Mouse (Mus musculus) kidney, embryonic 14.5 days (tissue): Measurements from ENCODE around the gene Bbip1. TPM values are rescaled to one million over a fixed set of nuclear protein-coding genes. Genes with fewer than 3 reads are reported as not detected.

Source experiments
- ATAC-seq: fragments of 200-750 bp; cut with Nextera tagmentation; 2 replicates; pipeline ENCODE4 v1.8.0; 2017; ENCODE audit warnings: moderate number of reproducible peaks, mild to moderate bottlenecking, moderate TSS enrichment, moderate library complexity; ENCODE audit not compliant: low FRiP score, low TSS enrichment
- H3K27ac ChIP-seq: fragments of 300-500 bp; sonication (generic); 2 replicates; pipeline ENCODE4 v1.5.1; 2014; ENCODE audit warnings: low read depth, mild to moderate bottlenecking, low read length, moderate library complexity, mixed read lengths
- H3K27me3 ChIP-seq: fragments of 300-500 bp; sonication (generic); 2 replicates; pipeline ENCODE4 v1.6.1; 2014; ENCODE audit warnings: mild to moderate bottlenecking, low read length; ENCODE audit not compliant: control insufficient read depth, insufficient read depth
- H3K36me3 ChIP-seq: fragments of 300-500 bp; sonication (generic); 2 replicates; pipeline ENCODE4 v1.6.1; 2014; ENCODE audit warnings: low read length, mixed read lengths; ENCODE audit not compliant: control insufficient read depth, insufficient read depth
- H3K4me1 ChIP-seq: fragments of 300-500 bp; sonication (generic); 2 replicates; pipeline ENCODE4 v1.6.1; 2014; ENCODE audit warnings: low read length, mixed read lengths; ENCODE audit not compliant: control insufficient read depth, insufficient read depth
- H3K4me2 ChIP-seq: fragments of 300-500 bp; sonication (generic); replicated peaks from 2 replicates; pipeline ENCODE4 v1.6.1; 2014; ENCODE audit warnings: low read depth, mild to moderate bottlenecking, low read length
- H3K4me3 ChIP-seq: fragments of 300-500 bp; sonication (generic); 2 replicates; pipeline ENCODE4 v1.5.1; 2014; ENCODE audit warnings: mild to moderate bottlenecking, low read length
- H3K9ac ChIP-seq: fragments of 300-500 bp; sonication (generic); 2 replicates; pipeline ENCODE4 v1.6.1; 2014; ENCODE audit warnings: low read depth, mild to moderate bottlenecking, low read length, moderate library complexity
- H3K9me3 ChIP-seq: fragments of 300-500 bp; sonication (generic); 2 replicates; pipeline ENCODE4 v1.6.1; 2016; ENCODE audit warnings: low read length; ENCODE audit not compliant: control insufficient read depth
- WGBS: fragments of 180-500 bp; shearing (Covaris S2); extraction: QIAGEN DNeasy Blood & Tissue Kit; methylation state at CpG from one replicate; pipeline ENCODE4 v1.1.7; 2014; 5-methylcytosine and 5-hydroxymethylcytosine counted together
- polyA plus RNA-seq: library from polyadenylated mRNA; unstranded; fragments of >200 nt; fragmentation: Nextera tagmentation; extraction: Ambion mirVana; gene quantifications from 2 replicates; pipeline ENCODE4 v1.2.1, GENCODE M21; 2014

The Bbip1 gene
- polyA plus RNA-seq, 1 experiment from 2014 or later, result 96.8 TPM

DNA sequence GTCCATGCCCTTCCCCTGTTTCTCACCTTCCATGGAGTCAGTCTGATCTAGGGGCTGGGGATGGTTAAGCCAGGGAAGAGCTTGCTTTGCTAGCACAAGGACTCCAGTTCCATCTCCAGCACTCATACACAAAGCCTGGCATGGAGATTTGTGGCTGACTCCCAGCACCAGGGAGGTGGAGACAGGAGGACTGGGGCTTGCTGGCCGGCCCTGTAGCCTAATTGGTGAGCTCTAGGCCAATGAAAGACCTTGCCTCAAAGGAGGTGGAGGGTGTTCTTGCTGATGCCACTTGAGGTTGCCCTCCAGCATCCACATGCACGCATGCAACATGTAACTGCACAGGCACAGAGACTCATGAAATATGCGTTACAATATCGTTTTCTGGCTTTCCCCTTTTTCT lies 45.9 kb downstream of the Bbip1 start:
- Histone ChIP-seq H3K4me1 (peaks cover 6% of the 10 kb centered on the region; the same call in 1 of the 2 replicates), H3K36me3 (no peaks in the 10 kb centered on the region), H3K27me3 (no peaks in the 10 kb centered on the region), H3K4me2 (no peak overlapping the region), H3K9me3 (no peaks in the 10 kb centered on the region), H3K27ac (no peak overlapping the region), H3K9ac (no peak overlapping the region), H3K4me3 (no peak overlapping the region)
- no peak for ATAC-seq
- WGBS, result 71% methylated on average over 4 of the region's 4 CpGs

DNA sequence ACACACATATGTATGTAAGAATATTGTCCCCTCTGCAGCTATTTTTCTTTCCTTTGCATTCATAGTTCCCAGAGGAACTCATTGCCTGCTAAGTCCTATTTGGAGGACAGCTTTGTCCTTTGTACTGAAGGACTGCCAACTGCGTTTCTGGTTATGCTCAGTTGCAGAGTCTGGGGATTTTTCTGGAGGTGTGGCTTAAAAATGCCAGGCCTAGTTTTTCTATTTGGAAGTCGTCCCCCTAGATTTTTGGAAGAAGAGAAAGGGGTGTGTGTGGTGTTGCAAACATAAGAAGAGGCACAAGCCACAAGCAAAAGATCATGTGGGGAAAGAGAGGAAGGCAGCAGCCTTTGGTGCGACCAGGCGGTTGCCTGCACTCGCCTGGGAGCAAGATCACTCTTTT lies 46.4 kb downstream of the Bbip1 start:
- Histone ChIP-seq H3K4me1 (peaks cover 6% of the 10 kb centered on the region; the same call in 1 of the 2 replicates), H3K4me3 (no peak overlapping the region), H3K9me3 (no peaks in the 10 kb centered on the region), H3K36me3 (no peaks in the 10 kb centered on the region), H3K4me2 (no peak overlapping the region), H3K9ac (no peak overlapping the region), H3K27me3 (no peaks in the 10 kb centered on the region), H3K27ac (no peak overlapping the region)
- 90% methylated on average over 5 of the region's 5 CpGs for WGBS
- no peak for ATAC-seq

DNA sequence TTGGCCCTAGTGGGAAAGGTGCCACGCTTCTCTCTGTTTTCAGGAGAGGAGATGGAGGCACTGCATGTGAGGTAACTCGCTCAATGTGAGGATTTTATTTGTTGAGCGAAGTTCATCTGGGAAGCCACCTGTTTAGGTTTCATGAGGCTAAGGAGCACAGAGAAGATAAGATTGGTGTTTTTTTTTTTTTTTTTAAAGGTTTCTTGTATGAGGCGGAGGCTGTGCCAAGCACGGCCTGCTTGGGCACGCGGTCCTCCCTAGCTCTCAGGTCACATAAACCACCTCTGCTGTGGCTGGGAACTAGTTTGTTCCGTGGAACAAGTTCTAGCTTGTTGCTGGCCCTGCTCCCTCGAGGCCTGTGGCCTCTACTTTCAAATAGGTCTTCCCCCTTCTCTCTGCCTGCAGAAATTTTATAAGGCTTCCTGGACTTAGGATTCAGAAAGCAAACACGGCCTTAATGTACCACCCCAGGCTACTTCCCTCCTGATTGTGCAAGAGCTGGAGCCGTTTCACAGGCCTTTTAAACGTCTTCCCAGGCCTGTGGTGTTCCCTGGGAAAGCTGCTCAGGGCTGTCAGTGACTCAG lies 49.8 kb downstream of the Bbip1 start:
- no peaks in the 10 kb centered on the region for H3K36me3 ChIP-seq
- ATAC-seq, result no peak
- H3K27me3 ChIP-seq, result no peaks in the 10 kb centered on the region
- no peak overlapping the region for H3K4me3 ChIP-seq
- H3K9me3 ChIP-seq, result no peaks in the 10 kb centered on the region
- H3K4me2 ChIP-seq, result no peak overlapping the region
- no peak overlapping the region for H3K27ac ChIP-seq
- peaks cover 12% of the 10 kb centered on the region; the same call in 1 of the 2 replicates for H3K4me1 ChIP-seq
- 70% methylated on average over 12 of the region's 12 CpGs for WGBS
- no peak overlapping the region for H3K9ac ChIP-seq

DNA sequence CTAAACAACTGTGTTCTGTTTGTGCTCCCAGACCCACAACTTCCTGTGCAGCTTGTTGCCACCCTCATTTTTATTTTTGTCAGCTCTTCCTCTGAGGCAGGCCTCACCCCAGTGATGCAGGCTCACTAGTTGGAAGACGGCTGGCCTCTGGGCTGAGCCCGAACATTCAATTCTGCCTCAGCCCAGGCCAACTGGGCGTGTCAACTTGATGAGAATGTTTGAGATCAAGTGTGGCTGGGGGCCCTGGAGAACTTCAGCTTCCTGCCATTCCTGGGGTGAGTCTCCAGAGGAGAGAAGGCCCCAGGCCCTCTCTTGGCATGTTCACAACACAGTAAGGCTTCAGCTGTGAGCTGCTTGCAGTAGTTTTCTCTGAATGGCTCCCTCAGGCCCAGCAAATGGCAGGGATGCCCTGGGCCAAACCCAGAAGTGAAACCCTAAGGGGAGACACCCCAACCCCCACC lies 50.7 kb downstream of the Bbip1 start:
- 66% methylated on average over 3 of the region's 3 CpGs for WGBS
- no peak overlapping the region for H3K4me2 ChIP-seq
- H3K9ac ChIP-seq, result no peak overlapping the region
- H3K9me3 ChIP-seq, result no peaks in the 10 kb centered on the region
- H3K4me1 ChIP-seq, result peaks cover 12% of the 10 kb centered on the region; the same call in 1 of the 2 replicates
- no peak overlapping the region for H3K4me3 ChIP-seq
- no peaks in the 10 kb centered on the region for H3K36me3 ChIP-seq
- no peaks in the 10 kb centered on the region for H3K27me3 ChIP-seq
- H3K27ac ChIP-seq, result no peak overlapping the region
- no peak for ATAC-seq

DNA sequence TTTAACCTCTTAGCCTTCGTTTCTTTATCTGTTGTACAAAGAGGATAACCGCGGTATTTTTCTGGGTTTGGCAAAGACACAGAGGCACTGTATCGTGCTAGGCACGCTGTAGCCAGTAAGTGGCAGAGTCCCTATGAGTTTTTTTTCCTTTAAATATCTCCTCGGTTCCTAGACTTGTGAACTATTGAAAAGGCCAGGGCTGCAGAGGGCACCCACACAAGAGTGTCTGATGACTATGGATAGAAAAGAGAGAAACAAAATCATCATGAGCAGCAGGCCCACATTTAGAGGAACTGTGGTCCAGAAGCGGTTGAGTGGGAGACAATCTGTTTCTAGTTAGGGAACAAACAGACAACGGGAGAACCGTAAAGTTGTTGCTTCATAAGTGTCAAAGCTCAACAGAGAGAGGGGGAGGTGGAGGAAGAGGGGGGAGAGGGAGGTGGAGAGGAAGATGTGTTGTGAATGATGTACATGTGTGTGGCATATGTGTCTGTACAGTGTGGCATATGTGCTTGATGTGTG lies 51.5 kb downstream of the Bbip1 start:
- Histone ChIP-seq H3K9ac (no peak overlapping the region), H3K36me3 (no peaks in the 10 kb centered on the region), H3K27ac (peak overlapping the region; percentile 77; the same call in 1 of the 2 replicates), H3K27me3 (no peaks in the 10 kb centered on the region), H3K4me2 (no peak overlapping the region), H3K9me3 (no peaks in the 10 kb centered on the region), H3K4me3 (no peak overlapping the region), H3K4me1 (peaks cover 12% of the 10 kb centered on the region; the same call in 1 of the 2 replicates)
- WGBS, result 59% methylated on average over 9 of the region's 9 CpGs
- no peak for ATAC-seq

DNA sequence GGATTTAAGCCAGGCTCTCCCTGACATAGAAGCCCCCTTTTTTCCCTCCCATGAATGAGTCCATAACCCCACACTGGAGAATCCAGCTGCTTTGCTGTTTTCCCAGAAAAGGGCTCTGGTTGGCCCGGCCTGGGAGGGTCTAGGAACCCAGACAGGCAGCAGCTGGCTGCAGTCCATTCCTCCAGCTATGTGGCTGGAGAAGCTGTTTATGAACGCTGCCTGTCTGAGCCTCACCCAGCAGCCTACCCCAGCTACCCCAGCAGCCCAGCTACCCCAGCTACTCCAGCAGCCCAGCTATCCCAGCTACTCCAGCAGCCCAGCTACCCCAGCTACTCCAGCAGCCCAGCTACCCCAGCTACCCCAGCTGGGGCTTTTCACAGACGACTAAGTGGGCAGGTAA lies 52.4 kb downstream of the Bbip1 start, which contains the start of gene Pdcd4:
Gene Pdcd4 (plus strand): TSS at position 171 of the 400 bp plus-strand sequence.
- Histone ChIP-seq H3K27ac (peak within 1 kb of the TSS; percentile 77), H3K27me3 (no peaks in the 10 kb centered on the region), H3K4me3 (no peak within 1 kb of the TSS), H3K9me3 (no peaks in the 10 kb centered on the region), H3K4me2 (no peak within 1 kb of the TSS), H3K4me1 (peaks cover 12% of the 10 kb centered on the region; the same call in 1 of the 2 replicates), H3K36me3 (no peaks in the 10 kb centered on the region), H3K9ac (no peak within 1 kb of the TSS)
- 47% methylated on average over 3 of the region's 3 CpGs for WGBS
- ATAC-seq, result peak; percentile 73; the same call in 1 of the 2 replicates

DNA sequence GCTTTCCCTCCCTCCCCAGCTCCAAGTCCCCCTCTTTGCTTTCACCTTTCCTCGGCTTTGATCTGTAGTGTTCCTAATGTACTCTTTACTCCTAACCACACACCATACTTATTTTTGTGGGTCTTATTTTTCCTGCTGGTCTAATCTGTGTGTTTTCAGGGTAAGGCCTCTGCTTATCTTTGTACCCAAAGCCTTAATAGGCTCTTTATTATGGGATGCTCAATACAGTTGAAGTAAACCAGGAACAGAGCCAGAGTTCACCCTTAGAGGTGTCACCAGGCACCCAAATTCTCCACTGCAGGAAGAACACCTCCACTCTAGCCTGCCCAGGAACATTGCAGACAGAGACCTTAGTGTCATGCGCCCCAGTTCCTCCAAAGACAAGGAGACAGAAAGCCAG lies 52.9 kb downstream of the Bbip1 start:
- peaks cover 12% of the 10 kb centered on the region; the same call in 1 of the 2 replicates for H3K4me1 ChIP-seq

DNA sequence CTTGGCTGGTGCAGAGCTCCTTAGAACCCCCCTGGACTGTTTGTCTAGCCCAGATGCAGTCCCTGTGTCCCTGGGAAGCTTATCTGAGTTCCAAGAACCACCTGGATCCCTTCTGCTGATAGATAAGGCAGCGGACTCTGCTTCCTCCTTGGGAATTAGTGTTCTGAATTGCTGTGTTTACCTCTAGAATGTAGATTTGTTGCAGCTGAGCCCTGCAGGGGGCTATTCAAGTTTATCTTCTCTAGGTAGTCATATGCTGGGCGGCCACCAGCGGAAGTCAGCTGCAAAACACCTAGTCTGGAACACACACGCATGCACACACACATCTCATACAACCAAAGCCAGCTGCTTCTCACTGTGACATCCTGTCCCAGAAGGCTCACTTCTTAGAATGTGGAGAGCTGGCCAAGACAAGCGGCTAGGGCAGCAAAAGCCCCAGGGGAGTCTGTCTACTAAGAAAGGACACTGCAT lies 53.6 kb downstream of the Bbip1 start:
- no peaks in the 10 kb centered on the region for H3K36me3 ChIP-seq
- H3K27ac ChIP-seq, result 0 out of 2 replicates have a peak overlapping the region, but pooled peaks have one; percentile 7
- 82% methylated on average over 5 of the region's 5 CpGs for WGBS
- H3K4me1 ChIP-seq, result peaks cover 12% of the 10 kb centered on the region; the same call in 1 of the 2 replicates
- no peak overlapping the region for H3K4me2 ChIP-seq
- H3K4me3 ChIP-seq, result no peak overlapping the region
- H3K27me3 ChIP-seq, result no peaks in the 10 kb centered on the region
- no peak overlapping the region for H3K9ac ChIP-seq
- no peaks in the 10 kb centered on the region for H3K9me3 ChIP-seq
- ATAC-seq, result no peak

More for the DNA sequence above, 52.9 kb downstream of the Bbip1 start:
- Histone ChIP-seq H3K9ac (no peak overlapping the region), H3K4me2 (no peak overlapping the region), H3K4me3 (no peak overlapping the region), H3K27ac (peak overlapping the region; percentile 59; the same call in 1 of the 2 replicates), H3K9me3 (no peaks in the 10 kb centered on the region), H3K36me3 (no peaks in the 10 kb centered on the region), H3K27me3 (no peaks in the 10 kb centered on the region)
- WGBS, result 87% methylated on average over 2 of the region's 2 CpGs
- ATAC-seq, result no peak

DNA sequence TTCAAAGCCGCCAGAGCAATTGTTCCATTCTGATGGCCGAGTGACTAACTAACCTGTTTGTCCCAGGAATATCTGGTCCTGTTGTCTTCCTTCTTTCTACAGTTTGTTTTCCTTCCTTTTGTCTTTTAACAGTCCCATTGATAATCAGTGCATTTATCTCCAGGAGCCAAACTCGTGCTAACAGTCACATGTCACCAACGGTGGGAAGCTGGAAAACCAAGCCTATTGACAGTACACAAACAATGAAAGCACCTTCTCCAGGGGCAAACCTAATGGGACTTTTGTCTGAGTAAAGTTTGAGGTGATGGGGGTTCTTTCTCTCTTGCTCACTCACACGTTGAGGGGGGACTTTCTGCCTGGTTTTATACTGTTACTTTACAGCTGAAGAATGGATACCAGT lies 54.2 kb downstream of the Bbip1 start:
- no peak for ATAC-seq

More for the DNA sequence above, 54.2 kb downstream of the Bbip1 start:
- peaks cover 12% of the 10 kb centered on the region; the same call in 1 of the 2 replicates for H3K4me1 ChIP-seq
- no peak overlapping the region for H3K4me2 ChIP-seq
- WGBS, result 79% methylated on average over 5 of the region's 5 CpGs
- H3K9ac ChIP-seq, result no peak overlapping the region
- H3K27ac ChIP-seq, result no peak overlapping the region
- H3K27me3 ChIP-seq, result no peaks in the 10 kb centered on the region
- no peaks in the 10 kb centered on the region for H3K36me3 ChIP-seq
- no peak overlapping the region for H3K4me3 ChIP-seq
- no peaks in the 10 kb centered on the region for H3K9me3 ChIP-seq
